Mouse (Mus musculus): ENCODE data around the gene Gm10320.

DNA sequence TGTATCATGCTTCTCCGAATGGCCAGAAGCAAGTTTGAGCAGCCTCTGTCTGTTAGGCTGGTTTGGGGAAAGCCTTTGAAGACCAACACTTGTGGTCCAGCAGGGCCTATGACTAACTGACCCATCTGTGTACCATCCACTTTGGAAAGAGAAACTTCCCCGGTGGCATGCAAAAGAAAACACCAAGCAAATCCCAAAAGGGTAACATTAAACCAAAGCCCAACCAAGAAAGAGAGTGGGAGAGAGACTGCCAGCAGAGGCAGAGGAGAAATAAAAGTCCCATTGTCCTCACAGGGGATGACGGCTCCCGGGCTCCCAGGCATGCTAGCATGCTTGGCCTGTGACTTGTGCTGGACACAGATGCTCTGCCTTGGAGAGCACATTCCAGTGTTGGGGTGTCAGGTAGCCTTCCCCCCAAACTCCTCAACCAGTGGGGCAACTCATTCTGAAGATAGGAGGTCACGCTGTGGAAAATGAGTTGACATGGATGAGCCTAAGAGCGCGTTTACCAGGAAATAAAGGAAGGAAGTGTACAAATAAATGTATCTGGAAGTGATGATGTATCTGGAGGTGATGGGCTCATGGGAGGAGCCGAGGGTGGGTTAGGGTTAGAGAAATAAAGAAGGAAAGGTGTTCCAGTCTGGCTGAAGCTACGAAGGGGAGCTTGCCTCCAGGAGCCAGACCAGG lies 911 bp upstream of the Gm10320 start:
- TF ChIP-seq CTCF (IDR thresholded peaks at IDR 0.05; ENCODE audit: extremely low read depth, insufficient read length, insufficient replicate concordance, low read depth, low read length) (no peak), POLR2A (IDR thresholded peaks at IDR 0.05; ENCODE audit: low read depth, low read length) (no peak)

All from small intestine, adult 2 months (tissue).